Mouse (Mus musculus) urinary bladder, postnatal 4 days (tissue): ENCODE data around the gene Lrit2.

Experiments used
- DNase-seq, 2 experiments: peaks; one replicate each; pipeline ENCODE4 v3.0.0; 2021 to 2022; ENCODE audit warnings: low spot score in 2 of 2

Lrit2 gene

GRCm38 (mm10) chr14:37067629-37068028, at the start of gene Lrit2:
Gene Lrit2 (plus strand): TSS chr14:37067929.
- DNase-seq: no peak

DNA sequence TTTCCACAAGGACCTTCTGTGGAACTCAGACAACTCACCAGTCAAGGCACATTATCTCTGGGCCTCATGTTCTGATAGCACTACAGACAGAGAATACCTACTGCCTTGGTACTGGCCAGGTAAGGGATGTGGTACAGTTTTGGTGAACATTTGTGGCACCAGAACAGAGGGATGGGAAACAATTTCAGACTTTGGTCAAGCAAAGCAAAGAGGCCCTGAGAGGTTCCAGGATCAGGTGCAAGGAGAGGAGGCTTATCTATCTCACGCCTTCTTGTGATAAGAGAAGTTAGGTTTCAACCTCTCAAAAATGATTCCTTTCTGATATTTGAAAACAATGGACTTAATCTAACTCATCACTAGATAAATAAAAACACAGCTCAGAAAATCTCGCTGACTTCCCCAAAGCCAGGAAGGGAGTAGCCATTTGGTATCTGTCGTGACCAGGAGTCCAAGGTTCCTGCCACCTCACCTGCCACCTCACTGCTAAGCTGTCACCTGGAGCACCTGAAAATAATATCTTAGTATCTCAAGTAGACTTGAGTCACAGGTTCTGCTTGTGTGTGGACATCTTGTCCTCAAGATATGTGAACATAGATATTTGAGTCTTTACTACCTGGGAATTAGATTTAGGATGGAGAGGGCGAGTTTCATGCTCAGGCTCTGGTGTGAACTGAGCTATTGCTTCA, 40.3 kb upstream of the Lrit2 start:
- no peak for DNase-seq

DNA sequence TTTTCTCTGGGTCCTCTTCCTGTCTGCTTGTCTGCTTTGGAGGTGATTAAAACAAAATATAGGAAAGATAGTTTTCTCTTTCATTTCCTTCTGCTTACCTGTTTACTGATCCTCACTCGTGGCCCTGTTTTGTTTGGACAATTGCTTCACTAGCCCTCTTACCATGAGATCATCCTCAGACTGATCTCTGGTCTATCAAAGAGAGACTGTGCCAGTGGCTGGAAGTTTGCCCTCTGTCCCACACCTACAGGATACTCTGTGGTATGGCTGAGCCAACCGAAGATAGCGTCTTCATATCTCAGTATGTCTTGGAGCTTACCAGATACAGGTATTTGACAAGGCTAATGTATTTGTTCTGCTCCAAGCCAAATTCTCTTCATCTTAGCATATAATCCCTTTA, 39.8 kb upstream of the Lrit2 start:
- no peak for DNase-seq

GRCm38 (mm10) chr14:37028555-37028954, 39.2 kb upstream of the Lrit2 start:
- no peak for DNase-seq

DNA sequence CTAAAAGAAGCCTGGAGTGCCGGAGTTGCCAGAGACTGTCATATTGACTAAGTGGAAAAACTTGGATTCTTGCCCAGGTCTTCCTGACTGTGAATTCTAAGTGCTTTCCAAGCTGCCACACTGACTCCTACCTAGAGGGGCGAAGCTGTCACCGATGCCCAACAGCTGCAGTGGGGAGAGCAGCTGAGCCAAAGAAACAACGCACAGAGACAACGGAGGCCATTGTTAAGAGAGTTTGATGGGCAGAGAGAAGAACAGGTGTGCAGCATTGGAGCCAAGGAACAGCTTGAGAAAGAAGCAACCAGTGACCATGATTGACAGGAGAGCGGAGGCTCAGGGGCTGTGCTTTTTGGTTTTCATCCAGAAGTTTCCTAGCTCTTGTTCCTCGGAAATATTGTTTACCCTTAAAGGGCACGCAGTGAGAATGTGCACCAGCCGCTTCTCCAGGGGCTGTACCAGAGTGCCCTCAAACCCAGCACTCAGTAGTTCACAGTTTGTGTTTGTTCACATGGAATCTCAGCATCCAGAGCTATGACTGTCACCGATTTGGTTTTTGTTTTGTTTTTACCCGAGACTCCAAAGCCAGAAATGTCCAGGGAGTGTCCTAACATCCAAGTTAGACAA, 35.1 kb upstream of the Lrit2 start:
- DNase-seq: no peak

- DNase-seq: peak; percentile 26 to 71
These were observed 34.5 kb upstream of the Lrit2 start for GRCm38 (mm10) chr14:37033241-37033640.

- no peak for DNase-seq
These were observed 33.3 kb upstream of the Lrit2 start for GRCm38 (mm10) chr14:37034432-37034831.

DNA sequence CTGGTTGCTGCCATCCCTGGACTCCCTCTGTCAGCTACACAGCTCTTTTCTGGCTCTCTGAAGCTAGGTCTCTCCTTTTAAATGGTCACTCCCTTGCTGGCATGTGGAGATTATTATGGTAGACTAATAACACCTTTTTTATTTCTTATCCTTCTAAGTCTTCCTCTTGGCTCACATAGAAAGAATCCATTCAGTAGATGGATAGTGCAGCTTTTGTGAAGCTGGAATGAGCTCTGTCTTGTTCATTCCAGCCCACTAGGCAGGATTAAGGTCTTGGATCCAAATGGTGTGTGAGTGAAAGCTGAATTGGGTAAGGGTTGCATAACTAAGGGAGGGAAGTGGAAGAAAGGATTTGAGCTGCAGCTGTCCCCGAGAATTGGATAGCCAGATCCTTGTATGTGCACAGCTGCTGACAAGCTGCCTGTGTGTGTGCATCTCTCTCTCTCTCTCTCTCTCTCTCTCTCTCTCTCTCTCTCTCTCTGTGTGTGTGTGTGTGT, 18.8 kb upstream of the Lrit2 start, which contains the start of gene Rgr:
Gene Rgr (minus strand): TSS at position 51 of the 497 bp plus-strand sequence.
- DNase-seq: no peak

DNA sequence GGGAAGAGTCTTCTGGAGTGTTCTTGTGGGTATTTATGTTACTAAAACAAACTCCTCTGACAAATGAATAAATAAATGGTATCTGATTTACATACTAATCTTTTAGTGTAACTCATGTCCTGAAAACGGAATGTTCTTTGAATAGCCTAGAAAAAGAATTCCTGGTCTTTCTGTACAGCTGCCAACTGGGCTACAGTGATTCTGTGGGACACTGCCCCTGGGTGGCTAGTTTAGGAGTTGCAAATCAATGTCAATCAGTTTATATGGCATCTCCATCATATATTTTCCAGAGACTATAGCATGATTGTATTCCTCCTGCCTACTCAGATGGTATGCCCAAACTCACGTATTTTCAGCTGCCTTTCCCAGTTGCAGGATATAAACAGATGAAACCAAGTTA, 2.9 kb upstream of the Lrit2 start:
- no peak for DNase-seq

GRCm38 (mm10) chr14:37066636-37067035, 1.1 kb upstream of the Lrit2 start:
- no peak for DNase-seq

- DNase-seq: peak; percentile 27 to 75
These were observed 787 bp downstream of the Lrit2 start for GRCm38 (mm10) chr14:37068516-37068915.

DNA sequence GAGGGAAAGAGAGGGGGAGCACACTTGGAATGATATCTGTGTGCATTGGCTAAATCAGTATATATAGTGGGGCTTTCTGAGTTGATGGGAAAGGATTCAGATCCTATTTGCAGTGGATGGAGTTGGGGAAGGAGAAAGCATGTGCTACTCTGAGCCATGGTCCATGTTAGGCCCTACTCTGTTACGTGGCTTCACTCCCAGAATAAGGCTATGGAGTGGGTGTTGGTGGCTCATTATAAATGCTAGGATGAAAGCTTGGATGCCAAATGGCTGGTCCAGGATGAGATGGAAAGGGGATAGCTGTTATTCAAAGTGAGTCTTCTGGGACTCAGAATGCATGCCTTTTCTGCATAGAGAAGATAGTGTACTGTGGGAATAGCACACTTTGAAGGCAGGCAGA, 13.0 kb downstream of the Lrit2 start:
- DNase-seq: no peak

GRCm38 (mm10) chr14:37083755-37084154, 16.0 kb downstream of the Lrit2 start:
- no peak for DNase-seq

DNA sequence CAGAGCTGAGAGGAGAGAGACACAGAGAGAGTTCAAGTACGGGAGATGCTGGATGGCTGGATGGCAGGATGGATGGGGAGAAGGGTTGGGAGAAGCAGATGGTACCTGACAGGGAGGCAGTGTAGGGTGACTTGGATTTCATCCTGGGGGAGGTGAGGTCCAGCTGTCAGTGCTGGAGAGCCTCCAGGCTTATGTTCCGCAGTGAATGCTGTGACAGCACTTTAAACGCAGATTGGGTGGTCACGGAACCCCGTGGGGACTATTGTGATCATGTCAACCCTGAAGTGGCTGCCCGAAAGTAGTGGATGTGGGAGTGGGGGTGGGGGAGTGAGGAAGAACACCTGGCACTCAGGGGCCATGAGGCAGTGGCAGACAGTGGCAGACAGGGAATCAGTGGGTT, 26.7 kb downstream of the Lrit2 start:
- DNase-seq: no peak

DNA sequence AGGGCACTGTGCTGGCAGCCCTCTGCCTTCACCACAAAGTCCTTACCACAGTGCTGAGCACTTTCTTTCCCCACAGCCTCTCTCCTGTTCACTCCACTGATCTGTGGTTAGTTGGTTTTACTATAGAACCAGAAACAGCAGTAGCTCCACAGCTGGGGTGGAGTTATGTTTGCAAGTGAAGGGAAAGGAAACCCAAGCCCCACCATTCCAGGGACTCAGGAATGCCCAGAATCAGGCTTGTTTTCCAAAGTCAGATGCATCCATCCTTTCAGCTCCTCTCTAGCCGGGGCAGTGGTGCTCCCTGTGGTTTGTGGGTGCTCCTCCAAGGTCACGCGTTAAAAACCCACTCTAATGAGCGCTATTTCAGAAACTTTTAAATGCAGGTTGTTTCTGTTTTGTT, 27.8 kb downstream of the Lrit2 start:
- DNase-seq: no peak

GRCm38 (mm10) chr14:37097956-37098530, 30.3 kb downstream of the Lrit2 start, which contains the start of gene Cdhr1:
Gene Cdhr1 (minus strand): TSS chr14:37098347.
- DNase-seq: no peak

- no peak for DNase-seq
These were observed 33.8 kb downstream of the Lrit2 start for GRCm38 (mm10) chr14:37101531-37101930.

DNA sequence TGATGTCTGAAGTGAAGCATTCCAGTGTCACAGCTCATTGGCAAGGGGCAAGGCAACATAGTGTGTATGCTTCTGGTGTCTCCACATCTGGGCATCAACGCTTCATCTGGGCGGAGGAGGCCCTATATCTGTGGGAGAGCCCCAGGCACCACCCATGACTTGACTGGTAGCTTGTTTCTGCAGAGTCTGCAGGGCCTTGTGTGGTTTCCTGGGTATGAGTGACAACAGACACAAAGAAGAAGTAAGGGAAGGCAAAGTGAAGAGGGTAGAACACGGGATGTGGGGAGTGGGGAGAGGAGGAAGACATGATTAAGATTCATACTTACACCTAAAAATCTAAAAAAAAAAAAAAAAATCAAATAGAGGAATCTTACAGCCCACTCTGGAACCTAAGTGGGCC, 34.8 kb downstream of the Lrit2 start:
- DNase-seq: no peak

GRCm38 (mm10) chr14:37104747-37105146, 37.0 kb downstream of the Lrit2 start:
- peak in 1 of 2 experiments; percentile 36 for DNase-seq

- no peak for DNase-seq
These were observed 38.1 kb downstream of the Lrit2 start for GRCm38 (mm10) chr14:37105846-37106245.

- DNase-seq: no peak
These were observed 41.7 kb downstream of the Lrit2 start for GRCm38 (mm10) chr14:37109460-37109859.

GRCm38 (mm10) chr14:37109975-37110374, 42.2 kb downstream of the Lrit2 start:
- no peak for DNase-seq

GRCm38 (mm10) chr14:37110456-37110855, 42.7 kb downstream of the Lrit2 start:
- DNase-seq: no peak
